Mouse (Mus musculus): ENCODE measurements around the gene Hecw2.

DNA sequence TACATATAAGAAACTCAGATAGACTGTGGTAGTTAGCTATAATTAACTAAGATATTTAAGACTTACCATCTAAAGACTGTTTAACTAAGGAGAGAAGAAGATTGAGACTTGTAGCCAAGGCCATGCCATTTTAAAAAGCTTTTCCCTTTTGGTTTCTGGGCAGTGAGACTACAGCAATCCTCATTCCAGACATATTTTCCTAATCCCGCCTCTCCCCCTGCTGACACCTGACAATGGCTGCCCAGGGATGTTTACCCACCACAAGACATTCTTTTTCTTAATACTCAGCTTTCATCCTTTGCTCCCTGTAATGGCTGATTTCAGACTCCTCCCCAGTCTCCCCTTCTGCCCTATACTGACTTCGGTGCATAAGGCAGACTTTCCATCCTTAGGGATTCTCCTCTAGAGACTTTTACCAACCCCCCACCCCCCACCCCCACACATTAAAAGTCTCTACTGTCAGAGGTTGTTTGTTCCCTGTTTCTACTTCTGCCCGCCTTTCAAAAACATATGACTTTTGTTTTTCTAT is 328.5 kb downstream of the Hecw2 start:
- no peak for TF ChIP-seq CTCF (IDR thresholded peaks at IDR 0.05; ENCODE audit: borderline replicate concordance, insufficient read depth, low read length)
- no peak for TF ChIP-seq POLR2A (IDR thresholded peaks at IDR 0.05; ENCODE audit: low read depth, low read length)
